Mouse (Mus musculus) MEL-GATA-1-ER (cell line): ENCODE data around the gene Plekhh1.

Source experiments
- DNase-seq: peaks from one replicate; pipeline ENCODE4 v3.0.0-alpha.2; 2012; ENCODE audit warnings: low read depth; ENCODE audit errors: extremely low read depth

Plekhh1 gene

DNA sequence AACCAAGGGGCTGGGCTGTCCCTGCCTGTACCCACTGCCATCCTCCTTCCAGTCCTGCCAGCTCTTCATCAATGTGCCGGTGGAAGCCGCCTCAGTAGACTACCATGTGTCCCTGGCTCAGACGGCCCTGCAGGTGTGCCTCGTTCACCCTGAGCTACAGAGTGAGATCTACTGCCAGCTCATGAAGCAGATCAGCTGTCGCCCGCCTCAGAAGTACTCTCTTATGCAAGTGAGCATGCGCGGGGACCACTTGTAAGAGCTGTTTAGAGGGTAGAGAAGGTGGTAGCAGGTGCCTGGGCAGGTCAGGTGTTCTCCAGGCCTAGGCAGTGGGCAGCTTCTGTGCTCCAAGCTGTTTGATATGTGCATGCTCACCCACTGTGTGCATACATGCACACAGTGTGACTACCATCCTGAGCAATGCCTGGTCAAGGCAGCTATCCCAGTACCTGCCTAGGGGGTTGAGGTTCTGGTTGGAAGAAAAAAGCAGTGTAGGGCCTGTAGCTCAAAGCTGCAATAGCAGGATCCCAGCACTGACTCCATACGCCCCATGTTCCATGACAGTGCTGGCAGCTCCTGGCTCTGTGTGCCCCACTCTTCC, 41.9 kb downstream of the Plekhh1 start:
- no peak for DNase-seq

GRCm38 (mm10) chr12:79072576-79072975, 43.6 kb downstream of the Plekhh1 start:
- DNase-seq = no peak

- DNase-seq = no peak
Measured at GRCm38 (mm10) chr12:79073362-79073761, 44.4 kb downstream of the Plekhh1 start.

DNA sequence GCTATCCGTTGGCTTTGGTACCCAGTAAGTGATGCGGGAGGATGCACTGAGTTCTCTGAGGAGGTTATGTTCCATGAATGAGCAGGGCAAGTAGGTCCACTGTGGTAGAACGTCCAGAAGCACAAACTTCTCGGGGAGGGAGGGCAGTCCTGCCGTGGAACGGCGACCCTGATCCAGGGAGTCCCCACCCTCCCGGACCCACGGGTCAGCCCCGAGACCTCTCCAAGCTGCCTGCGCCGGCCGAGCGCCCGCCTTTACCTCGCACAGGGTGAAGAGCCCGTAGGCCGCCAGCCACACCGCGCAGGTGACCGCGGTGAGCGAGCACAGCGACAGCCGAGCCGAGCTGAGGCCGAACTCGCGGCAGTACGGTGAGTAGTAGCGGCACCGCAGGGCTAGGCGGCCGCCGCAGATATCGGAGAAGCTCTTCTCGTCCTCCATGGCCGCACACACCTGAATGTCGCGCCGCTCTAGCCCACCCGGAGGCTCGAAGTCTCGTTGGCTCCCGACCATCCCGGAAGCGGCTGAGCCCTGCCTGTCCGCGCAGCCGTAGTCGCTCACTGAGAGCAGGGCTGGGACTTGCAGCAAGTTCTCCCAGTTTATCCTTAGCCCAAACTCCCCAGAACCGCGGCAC, 60.3 kb downstream of the Plekhh1 start, which contains the start of gene Pigh:
TSS of gene Pigh (minus strand) at position 470 of the 631 bp plus-strand sequence.
- DNase-seq = peak; percentile 77

DNA sequence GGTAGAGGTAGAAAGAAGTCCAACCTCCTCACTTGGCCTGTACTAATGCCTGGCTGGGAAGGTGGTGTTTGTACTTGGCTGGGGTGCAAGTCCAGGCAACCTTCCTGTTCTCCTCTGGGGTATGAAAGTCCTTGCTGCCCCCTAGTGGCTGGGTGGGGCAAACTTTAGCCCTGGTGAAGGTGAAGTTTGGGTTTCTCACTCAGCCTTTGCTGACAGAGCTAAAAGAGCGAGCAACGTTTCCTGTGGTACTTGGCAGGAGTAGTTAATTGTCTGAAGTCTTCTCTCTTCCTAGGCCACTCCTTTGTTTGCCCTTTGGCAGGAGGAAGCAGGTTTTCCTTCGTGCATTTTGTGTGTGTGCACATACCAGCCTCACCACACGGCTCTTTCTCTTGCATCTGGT, 63.6 kb downstream of the Plekhh1 start:
- peak; percentile 42 for DNase-seq

- DNase-seq = peak; percentile 36
Measured at GRCm38 (mm10) chr12:79097106-79097752, 68.3 kb downstream of the Plekhh1 start.

DNA sequence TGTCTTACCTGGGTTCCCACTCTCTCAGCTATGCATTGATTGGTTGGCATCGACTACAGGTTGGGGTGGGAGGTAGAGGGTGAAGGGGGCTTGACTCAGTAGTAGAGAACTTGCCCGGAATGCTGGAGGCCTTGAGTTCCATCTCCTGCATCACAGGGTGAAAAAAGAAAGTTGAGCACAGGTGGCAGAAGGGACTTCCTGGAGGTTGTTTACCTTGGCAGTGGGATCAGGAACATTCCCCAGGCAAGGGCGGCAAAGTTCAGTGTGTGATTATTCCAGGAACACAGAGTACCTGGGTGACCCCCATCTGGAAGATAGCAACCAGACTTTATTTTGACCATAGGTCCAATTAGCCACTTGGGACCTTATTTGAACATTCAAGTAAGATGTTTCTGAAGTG, 74.8 kb downstream of the Plekhh1 start:
- no peak for DNase-seq

DNA sequence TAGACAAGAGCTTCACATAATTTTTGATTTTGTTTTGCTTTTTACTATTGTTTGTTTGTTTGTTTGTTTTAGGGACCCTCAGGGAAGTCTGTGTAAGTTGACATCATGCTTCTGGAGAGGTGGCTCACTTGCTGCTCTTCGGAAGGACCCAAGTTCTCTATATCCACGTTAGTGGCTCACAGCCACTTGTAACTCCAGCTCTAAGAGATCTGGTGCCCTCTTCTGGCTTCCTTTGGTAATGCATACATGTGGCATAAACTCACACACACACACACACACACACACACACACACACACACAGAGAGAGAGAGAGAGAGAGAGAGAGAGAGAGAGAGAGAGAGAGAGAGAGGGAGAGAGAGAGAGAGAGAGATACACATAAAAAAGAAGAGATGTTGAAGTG, 75.6 kb downstream of the Plekhh1 start:
- no peak for DNase-seq

GRCm38 (mm10) chr12:79105312-79105711, 76.3 kb downstream of the Plekhh1 start:
- no peak for DNase-seq

GRCm38 (mm10) chr12:79118991-79119390, 90.0 kb downstream of the Plekhh1 start:
- DNase-seq = no peak

GRCm38 (mm10) chr12:79122820-79123219, 93.9 kb downstream of the Plekhh1 start:
- DNase-seq = peak; percentile 22

DNA sequence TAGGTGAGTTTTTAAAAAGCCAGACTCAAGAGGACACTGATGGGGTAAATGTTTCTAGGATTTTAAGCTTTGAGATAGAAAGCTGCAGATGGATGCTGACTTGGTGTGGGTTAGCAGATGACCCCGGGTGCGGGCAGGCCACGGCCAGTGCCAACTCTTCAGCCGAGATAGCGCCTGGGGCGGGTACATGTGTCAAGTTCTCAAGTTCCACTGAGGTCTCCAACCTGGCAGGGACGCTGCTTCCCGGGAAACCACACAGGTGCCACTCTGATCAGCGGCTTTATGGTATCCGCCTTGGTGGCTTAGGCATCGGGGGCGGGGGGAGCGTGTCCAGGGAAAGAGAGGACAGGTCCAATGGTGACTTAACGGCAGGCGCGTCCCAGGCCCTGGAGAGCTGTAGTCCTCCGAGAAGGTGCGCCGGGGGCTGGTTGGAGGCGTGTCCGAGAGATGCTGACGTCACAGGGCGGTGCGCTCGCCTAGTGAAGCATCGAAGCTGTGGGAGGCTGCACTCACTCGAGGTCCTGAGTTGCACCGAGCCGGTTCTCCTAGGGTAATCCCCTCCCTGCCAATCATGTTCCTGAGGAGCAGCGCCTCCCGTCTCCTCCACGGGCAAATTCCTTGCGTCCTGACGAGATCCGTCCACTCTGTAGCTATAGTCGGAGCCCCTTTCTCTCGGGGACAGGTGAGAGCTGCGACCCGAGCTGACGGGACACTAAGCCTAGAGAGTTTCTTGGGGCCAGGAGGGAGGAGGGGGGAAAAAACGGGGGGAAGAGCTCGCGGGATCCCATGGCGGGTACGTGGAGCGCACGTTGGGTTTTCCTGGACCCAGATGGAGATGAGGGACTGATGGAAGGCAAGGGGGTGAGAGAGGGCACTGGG, 101.6 kb downstream of the Plekhh1 start, which contains the start of gene Arg2:
TSS of gene Arg2 (plus strand) at position 479 of the 879 bp plus-strand sequence.
- DNase-seq = no peak
